Mouse (Mus musculus) forebrain, embryonic 15.5 days (tissue): ENCODE measurements around the gene Dmrta1. TPM values are rescaled to one million over a fixed set of nuclear protein-coding genes. Genes with fewer than 3 reads are reported as not detected.
"Not testable (repeated sequence)": the region's sequence is repeated elsewhere in the genome, so short reads cannot be mapped to it uniquely, and the experiment has no call there.

Experiments
- ATAC-seq: fragments of 200-750 bp; cut with Nextera tagmentation; replicated peaks from 2 replicates; pipeline ENCODE4 v1.8.0; 2017; ENCODE audit warnings: mild to moderate bottlenecking, moderate TSS enrichment, moderate library complexity
- H3K27ac ChIP-seq: fragments of 300-500 bp; sonication (generic); replicated peaks from 2 replicates; pipeline ENCODE4 v1.5.1; 2015; ENCODE audit warnings: mild to moderate bottlenecking, inconsistent platforms
- H3K27me3 ChIP-seq: fragments of 300-500 bp; sonication (generic); 2 replicates; pipeline ENCODE4 v1.6.1; 2015; ENCODE audit warnings: inconsistent platforms
- H3K36me3 ChIP-seq: fragments of 300-500 bp; sonication (generic); 2 replicates; pipeline ENCODE4 v1.6.1; 2015; ENCODE audit warnings: mild to moderate bottlenecking, inconsistent platforms
- H3K4me1 ChIP-seq: fragments of 300-500 bp; sonication (generic); 2 replicates; pipeline ENCODE4 v1.6.1; 2015; ENCODE audit warnings: inconsistent platforms
- H3K4me2 ChIP-seq: fragments of 300-500 bp; sonication (generic); replicated peaks from 2 replicates; pipeline ENCODE4 v1.6.1; 2015; ENCODE audit warnings: mild to moderate bottlenecking, inconsistent platforms
- H3K4me3 ChIP-seq: fragments of 300-500 bp; sonication (generic); 2 replicates; pipeline ENCODE4 v1.5.1; 2015; ENCODE audit warnings: mild to moderate bottlenecking, inconsistent platforms
- H3K9ac ChIP-seq: fragments of 300-500 bp; sonication (generic); replicated peaks from 2 replicates; pipeline ENCODE4 v1.6.1; 2015; ENCODE audit warnings: mild to moderate bottlenecking, inconsistent platforms
- H3K9me3 ChIP-seq: fragments of 300-500 bp; sonication (generic); 2 replicates; pipeline ENCODE4 v1.6.1; 2016; ENCODE audit warnings: inconsistent platforms
- WGBS: fragments of 180-500 bp; shearing (Covaris S2); methylation state at CpG from one replicate; pipeline ENCODE4 v1.1.7; 2015; ENCODE audit warnings: mixed read lengths; 5-methylcytosine and 5-hydroxymethylcytosine counted together
- polyA plus RNA-seq: library from polyadenylated mRNA; unstranded; fragments of >200 nt; fragmentation: Nextera tagmentation; extraction: Ambion mirVana; gene quantifications from 2 replicates; pipeline ENCODE4 v1.2.1, GENCODE M21; 2015

Gene Dmrta1
- polyA plus RNA-seq, 1 experiment from 2014 or later, result 0.67 TPM

DNA sequence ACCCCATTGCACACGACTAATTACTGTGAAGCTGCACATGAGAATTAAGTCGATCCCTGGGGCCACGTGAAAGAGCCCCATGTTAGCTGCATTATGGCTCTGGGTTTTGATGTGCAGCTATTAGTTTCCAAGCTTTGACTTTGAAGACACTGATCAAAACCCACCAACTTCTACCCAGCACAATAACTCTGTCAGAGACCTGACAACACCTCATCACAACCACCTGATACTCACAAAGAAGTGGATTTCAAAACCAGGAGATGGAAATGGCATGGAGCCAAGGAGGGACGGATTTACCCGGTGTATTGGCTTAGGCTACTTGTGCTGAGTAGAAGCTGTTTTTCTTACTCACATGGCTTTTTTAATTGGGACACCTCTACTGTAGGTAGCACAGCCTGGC is 523 bp upstream of the Dmrta1 start:
- no peaks in the 10 kb centered on the region for H3K27me3 ChIP-seq
- no peaks in the 10 kb centered on the region for H3K9me3 ChIP-seq
- no peak overlapping the region for H3K27ac ChIP-seq
- peak; percentile 74; the same call in 1 of the 2 replicates for ATAC-seq
- no peak overlapping the region for H3K4me2 ChIP-seq
- H3K4me3 ChIP-seq, result no peak overlapping the region
- H3K4me1 ChIP-seq, result peaks cover 17% of the 10 kb centered on the region; the same call in 1 of the 2 replicates
- no peaks in the 10 kb centered on the region for H3K36me3 ChIP-seq
- H3K9ac ChIP-seq, result no peak overlapping the region
- WGBS, result 5% methylated on average over 5 of the region's 5 CpGs

DNA sequence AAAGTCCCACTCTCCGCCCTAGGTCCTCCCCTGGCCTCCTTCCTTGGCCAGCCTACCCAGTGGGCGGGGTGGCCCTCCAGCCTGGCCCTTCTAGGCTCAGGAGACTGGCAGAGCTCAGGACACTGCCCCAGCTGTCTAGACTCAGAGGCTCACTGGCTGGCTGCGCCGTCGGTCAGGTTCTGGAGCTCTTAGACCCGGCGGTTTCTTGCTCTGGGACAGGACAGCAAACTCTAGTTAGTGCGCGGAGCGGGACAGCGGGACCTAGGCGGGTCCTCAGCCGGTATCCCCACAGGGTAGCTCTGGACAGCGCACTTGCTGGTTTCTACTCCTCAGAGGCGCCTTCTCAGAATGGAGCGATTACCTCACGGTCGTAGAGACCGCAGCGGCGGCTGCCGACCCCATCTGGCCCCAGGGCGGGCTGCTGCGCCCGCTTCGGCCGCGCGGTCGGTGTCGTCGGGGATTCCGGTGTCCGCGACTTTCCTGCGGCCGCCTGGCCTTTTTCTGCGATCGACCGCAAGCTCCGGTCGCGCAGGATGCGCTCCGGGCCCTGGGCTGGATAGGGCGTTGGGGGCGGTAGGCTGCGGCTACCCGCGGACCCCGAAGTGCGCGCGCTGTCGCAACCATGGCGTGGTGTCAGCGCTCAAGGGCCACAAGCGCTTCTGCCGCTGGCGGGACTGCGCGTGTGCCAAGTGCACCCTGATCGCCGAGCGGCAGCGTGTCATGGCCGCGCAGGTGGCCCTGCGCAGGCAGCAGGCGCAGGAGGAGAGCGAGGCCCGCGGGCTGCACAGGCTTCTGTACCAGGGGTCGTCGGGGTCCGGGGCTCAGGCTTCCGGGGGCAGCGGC is 8.9 kb downstream of the Dmrta1 start:
- under 1% methylated on average over 78 of the region's 78 CpGs for WGBS
- H3K27me3 ChIP-seq, result peaks cover 16% of the 10 kb centered on the region
- peak overlapping the region; percentile 69 for H3K4me3 ChIP-seq
- peaks cover 19% of the 10 kb centered on the region for H3K4me1 ChIP-seq
- H3K27ac ChIP-seq, result no peak overlapping the region
- H3K9ac ChIP-seq, result peak overlapping the region; percentile 58
- ATAC-seq, result peak; percentile 89
- no peaks in the 10 kb centered on the region for H3K36me3 ChIP-seq
- peak overlapping the region; percentile 92 for H3K4me2 ChIP-seq
- H3K9me3 ChIP-seq, result no peaks in the 10 kb centered on the region

DNA sequence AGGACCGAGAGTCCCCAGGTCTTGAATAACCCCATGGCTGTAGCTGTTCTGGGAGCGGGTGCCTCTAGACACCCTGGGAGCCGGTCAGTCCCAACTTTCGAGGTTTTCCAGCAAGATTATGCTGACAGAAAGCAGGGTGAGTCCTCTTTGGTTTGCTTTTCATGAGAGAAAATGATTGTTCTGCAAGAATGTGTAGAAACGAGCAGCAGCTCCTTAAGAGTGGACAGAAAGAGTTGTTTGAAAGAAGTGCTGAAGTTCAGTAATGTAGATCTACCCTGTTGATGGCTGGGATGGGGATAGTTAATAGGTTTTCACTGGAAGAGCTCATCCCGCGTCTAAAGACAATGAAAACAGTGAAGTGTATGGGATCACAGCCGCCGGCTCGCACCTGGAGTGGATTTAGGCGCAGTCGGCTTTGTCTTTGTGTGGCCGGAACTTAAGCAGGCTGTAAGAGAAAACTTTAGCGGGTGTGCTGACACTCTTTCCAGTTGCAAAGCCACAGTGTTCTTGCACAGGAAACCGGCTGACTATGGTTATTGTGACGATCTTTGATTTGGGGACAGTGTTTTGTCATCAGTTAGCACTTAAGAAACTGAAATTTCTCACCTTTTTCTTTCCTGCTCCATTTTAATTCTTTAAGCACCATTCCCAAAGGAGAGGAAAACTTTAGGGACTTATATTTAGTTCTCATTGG is 9.7 kb downstream of the Dmrta1 start:
- peak overlapping the region; percentile 92 for H3K4me2 ChIP-seq
- no peak overlapping the region for H3K27ac ChIP-seq
- WGBS, result under 1% methylated on average over 16 of the region's 16 CpGs
- H3K4me3 ChIP-seq, result peak overlapping the region; percentile 69
- peaks cover 19% of the 10 kb centered on the region for H3K4me1 ChIP-seq
- peak overlapping the region; percentile 58 for H3K9ac ChIP-seq
- no peaks in the 10 kb centered on the region for H3K9me3 ChIP-seq
- H3K27me3 ChIP-seq, result peaks cover 16% of the 10 kb centered on the region
- H3K36me3 ChIP-seq, result no peaks in the 10 kb centered on the region
- ATAC-seq, result no peak

GRCm38 (mm10) chr4:89691936-89692335 is 12.7 kb downstream of the Dmrta1 start:
- H3K27ac ChIP-seq, result no peak overlapping the region
- no peak overlapping the region for H3K4me3 ChIP-seq
- WGBS, result 48% methylated on average over 6 of the region's 6 CpGs
- peaks cover 19% of the 10 kb centered on the region for H3K4me1 ChIP-seq
- ATAC-seq, result no peak
- H3K36me3 ChIP-seq, result no peaks in the 10 kb centered on the region
- H3K9me3 ChIP-seq, result no peaks in the 10 kb centered on the region
- H3K9ac ChIP-seq, result no peak overlapping the region
- peaks cover 13% of the 10 kb centered on the region for H3K27me3 ChIP-seq
- H3K4me2 ChIP-seq, result no peak overlapping the region

- peaks cover 18% of the 10 kb centered on the region for H3K4me1 ChIP-seq
- H3K36me3 ChIP-seq, result no peaks in the 10 kb centered on the region
- 31% methylated on average over 1 of the region's 1 CpGs for WGBS
- no peak overlapping the region for H3K4me3 ChIP-seq
- H3K9ac ChIP-seq, result no peak overlapping the region
- no peak for ATAC-seq
- no peaks in the 10 kb centered on the region for H3K9me3 ChIP-seq
- H3K27me3 ChIP-seq, result peaks cover 12% of the 10 kb centered on the region
- no peak overlapping the region for H3K27ac ChIP-seq
- no peak overlapping the region for H3K4me2 ChIP-seq
These were observed 13.5 kb downstream of the Dmrta1 start for GRCm38 (mm10) chr4:89692780-89693179.

GRCm38 (mm10) chr4:89695589-89695988 is 16.4 kb downstream of the Dmrta1 start:
- no peak overlapping the region for H3K4me3 ChIP-seq
- no peak overlapping the region for H3K4me2 ChIP-seq
- no peaks in the 10 kb centered on the region for H3K27me3 ChIP-seq
- no peaks in the 10 kb centered on the region for H3K36me3 ChIP-seq
- 0 out of 2 replicates have a peak, but pooled peaks cover 3% of the 10 kb centered on the region for H3K4me1 ChIP-seq
- no peak overlapping the region for H3K9ac ChIP-seq
- no peak; the same call in 1 of the 2 replicates for ATAC-seq
- no peaks in the 10 kb centered on the region for H3K9me3 ChIP-seq
- WGBS, result 70% methylated on average over 5 of the region's 5 CpGs
- H3K27ac ChIP-seq, result no peak overlapping the region

DNA sequence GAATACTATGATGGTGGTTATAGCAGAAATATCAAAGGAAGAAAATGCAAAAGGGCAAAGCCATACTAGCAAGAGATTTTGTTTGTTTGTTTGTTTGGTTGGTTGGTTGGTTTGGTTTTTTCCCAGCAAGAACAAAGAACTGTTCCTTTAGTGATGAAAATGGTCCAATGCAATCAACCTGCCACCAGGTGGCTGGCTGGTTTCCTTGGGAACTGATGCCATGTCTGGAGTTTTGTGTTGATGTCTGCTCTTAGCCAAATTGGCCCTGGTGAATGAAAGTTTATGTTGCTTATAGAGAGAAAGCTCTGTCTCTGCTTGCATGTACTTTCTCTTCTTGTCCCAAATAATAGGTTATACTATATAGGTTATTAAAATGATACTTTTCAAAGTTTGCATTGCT is 18.7 kb downstream of the Dmrta1 start:
- H3K9ac ChIP-seq, result no peak overlapping the region
- no peaks in the 10 kb centered on the region for H3K9me3 ChIP-seq
- no peak overlapping the region for H3K4me3 ChIP-seq
- H3K27me3 ChIP-seq, result no peaks in the 10 kb centered on the region
- no peak for ATAC-seq
- H3K4me1 ChIP-seq, result no peaks in the 10 kb centered on the region
- H3K36me3 ChIP-seq, result no peaks in the 10 kb centered on the region
- H3K27ac ChIP-seq, result no peak overlapping the region
- H3K4me2 ChIP-seq, result no peak overlapping the region

GRCm38 (mm10) chr4:89723526-89724190 is 44.4 kb downstream of the Dmrta1 start:
- not testable (repeated sequence) for H3K27ac ChIP-seq, H3K36me3 ChIP-seq, H3K27me3 ChIP-seq, H3K4me1 ChIP-seq, H3K4me3 ChIP-seq, ATAC-seq, H3K9ac ChIP-seq, H3K9me3 ChIP-seq, H3K4me2 ChIP-seq
- WGBS, result 81% methylated on average over 1 of the region's 1 CpGs
